Mouse (Mus musculus): ENCODE measurements at regions not wholly inside any gene's neighbourhood (a gene's known extent, or its start where the extent isn't known, plus 50 kb on each side); places are given as distances from the start of the nearest gene placed in this dataset.

- DNase-seq (ENCODE audit: low spot score in 2 of 2) = no peak
Measured at GRCm38 (mm10) chr14:99430323-99430722, 131.8 kb downstream of the Klf5 start.

GRCm38 (mm10) chr14:99431697-99432096 lies 133.2 kb downstream of the Klf5 start:
- DNase-seq (ENCODE audit: low spot score in 2 of 2) = no peak

GRCm38 (mm10) chr14:99434645-99435044 lies 136.2 kb downstream of the Klf5 start:
- no peak for DNase-seq (ENCODE audit: low spot score in 2 of 2)

- no peak for DNase-seq (ENCODE audit: low spot score in 2 of 2)
Measured at GRCm38 (mm10) chr14:99435512-99435911, 137.0 kb downstream of the Klf5 start.

- DNase-seq (ENCODE audit: low spot score in 2 of 2) = no peak
Measured at GRCm38 (mm10) chr14:99436051-99436450, 137.6 kb downstream of the Klf5 start.

- no peak for DNase-seq (ENCODE audit: low spot score in 2 of 2)
Measured at GRCm38 (mm10) chr14:99449112-99449511, 150.6 kb downstream of the Klf5 start.

DNA sequence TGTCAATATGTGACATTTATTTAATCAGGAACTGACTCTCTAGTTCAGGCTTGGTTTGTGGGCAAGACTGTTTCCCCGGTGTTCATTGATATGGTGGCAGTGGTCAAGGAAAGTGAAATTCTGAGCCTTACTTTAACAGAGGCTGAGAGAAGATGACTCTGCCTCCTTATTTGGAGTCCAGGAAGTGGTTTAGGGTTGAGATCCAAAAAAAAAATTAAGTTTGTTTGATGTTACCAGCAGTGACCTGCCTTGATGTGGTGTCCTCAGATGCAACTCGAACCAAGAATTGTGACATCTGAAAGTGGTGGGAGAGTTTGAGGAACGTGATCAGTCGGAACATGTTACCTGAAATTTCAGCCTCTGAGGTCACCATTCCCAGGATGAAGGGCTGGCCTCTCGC lies 151.4 kb downstream of the Klf5 start:
- DNase-seq (ENCODE audit: low spot score in 2 of 2) = no peak

DNA sequence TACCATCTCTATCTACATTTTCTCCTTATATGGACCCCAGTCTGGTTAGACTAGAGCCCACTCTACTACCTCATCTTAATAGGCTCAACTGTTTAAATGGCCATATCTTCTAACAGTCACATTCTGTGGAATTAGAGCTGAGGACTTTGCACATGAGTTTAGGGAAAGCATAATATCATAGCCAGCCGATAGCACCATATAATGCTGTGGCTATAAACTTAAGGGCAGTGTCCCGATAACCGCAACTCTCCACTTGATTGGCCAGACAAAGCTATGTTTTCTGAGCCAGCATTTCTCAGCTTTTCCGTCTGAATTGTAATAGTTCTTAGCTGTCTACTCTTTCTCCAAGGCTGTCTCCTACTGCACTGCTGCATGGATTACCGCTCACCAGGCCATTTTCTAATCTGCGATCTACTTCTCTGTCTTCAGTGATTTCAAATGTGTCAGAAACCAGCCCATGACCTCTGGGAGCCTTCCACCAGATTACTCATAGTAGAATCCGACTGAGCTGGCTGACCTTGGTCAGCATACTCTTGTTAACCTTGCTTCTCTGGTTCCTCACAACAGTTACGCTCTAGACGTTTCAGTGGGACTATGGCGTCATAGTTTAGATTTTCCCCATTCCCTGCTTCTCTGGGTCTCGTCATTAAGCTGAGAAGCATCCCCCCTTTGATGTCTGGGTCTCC lies 152.8 kb downstream of the Klf5 start:
- DNase-seq (ENCODE audit: low spot score in 2 of 2) = no peak

GRCm38 (mm10) chr14:99453916-99454315 lies 155.4 kb downstream of the Klf5 start:
- DNase-seq (ENCODE audit: low spot score in 2 of 2) = no peak

DNA sequence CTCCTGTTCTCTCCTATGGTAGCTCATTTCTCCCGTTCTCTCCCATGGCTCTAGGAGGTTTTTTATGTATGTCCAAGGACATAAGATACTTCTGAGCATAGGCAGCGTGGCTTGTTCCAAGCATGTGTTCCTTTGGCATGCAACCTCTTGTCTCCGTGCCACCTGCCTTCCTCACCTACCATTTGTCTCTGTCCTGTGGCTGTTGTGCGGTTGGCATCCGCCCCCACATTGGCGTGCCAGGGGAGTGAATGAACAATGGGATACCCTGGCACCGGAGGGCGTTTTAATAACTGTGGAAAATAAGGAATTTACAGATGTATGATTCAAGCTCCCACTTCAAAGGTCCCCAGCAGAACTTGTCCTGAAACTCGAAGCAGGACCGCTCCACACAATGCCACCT lies 158.1 kb downstream of the Klf5 start:
- DNase-seq (ENCODE audit: low spot score in 2 of 2) = no peak

DNA sequence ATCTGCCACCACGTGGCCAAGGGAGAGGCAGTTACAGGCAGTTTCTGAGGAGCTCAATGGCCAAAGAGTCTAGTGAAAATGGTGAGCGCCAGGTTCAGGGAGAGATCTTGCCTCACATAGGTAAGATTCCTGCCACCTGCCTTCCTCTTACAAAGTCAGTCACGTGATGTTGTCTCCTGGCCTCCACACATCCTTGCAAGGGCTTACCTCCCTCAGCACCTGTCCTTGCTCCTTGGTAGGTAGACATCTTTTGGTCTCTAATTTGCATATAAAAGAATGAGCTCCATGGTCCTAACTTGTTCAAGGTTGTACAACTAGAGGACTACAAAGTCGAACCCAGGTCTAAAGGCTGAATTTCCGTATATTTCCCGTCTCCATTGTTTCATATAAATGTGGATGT lies 159.1 kb downstream of the Klf5 start:
- DNase-seq (ENCODE audit: low spot score in 2 of 2) = no peak

- no peak for DNase-seq (ENCODE audit: low spot score in 2 of 2)
Measured at GRCm38 (mm10) chr14:99472111-99472510, 173.6 kb downstream of the Klf5 start.

DNA sequence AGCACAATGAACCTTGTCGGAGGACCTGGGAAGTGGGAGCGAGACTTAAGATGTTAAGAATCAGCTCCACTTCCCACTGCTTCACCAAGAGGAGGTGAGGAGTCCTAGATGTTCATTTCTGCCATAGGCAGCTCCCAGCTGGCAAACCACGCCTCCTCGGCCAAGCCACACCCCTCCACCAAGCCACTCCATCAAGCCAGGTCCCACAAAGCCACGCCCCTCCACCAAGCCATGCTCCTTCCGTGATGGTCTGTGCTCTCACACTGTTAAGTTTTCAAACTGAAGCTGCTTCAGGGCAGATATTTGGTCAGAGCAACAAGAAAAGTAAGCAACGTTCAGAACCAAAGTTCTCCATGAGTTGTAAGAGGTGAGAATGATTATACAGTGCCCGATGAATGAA lies 176.8 kb downstream of the Klf5 start:
- no peak for DNase-seq (ENCODE audit: low spot score in 2 of 2)

- no peak for DNase-seq (ENCODE audit: low spot score in 2 of 2)
Measured at GRCm38 (mm10) chr14:99480325-99481077, 182.0 kb downstream of the Klf5 start.

- DNase-seq (ENCODE audit: low spot score in 2 of 2) = no peak
Measured at GRCm38 (mm10) chr14:99487981-99488380, 189.5 kb downstream of the Klf5 start.

- no peak for DNase-seq (ENCODE audit: low spot score in 2 of 2)
Measured at GRCm38 (mm10) chr14:99493197-99493596, 194.7 kb downstream of the Klf5 start.

GRCm38 (mm10) chr14:99493659-99494058 lies 195.2 kb downstream of the Klf5 start:
- DNase-seq (ENCODE audit: low spot score in 2 of 2) = no peak

DNA sequence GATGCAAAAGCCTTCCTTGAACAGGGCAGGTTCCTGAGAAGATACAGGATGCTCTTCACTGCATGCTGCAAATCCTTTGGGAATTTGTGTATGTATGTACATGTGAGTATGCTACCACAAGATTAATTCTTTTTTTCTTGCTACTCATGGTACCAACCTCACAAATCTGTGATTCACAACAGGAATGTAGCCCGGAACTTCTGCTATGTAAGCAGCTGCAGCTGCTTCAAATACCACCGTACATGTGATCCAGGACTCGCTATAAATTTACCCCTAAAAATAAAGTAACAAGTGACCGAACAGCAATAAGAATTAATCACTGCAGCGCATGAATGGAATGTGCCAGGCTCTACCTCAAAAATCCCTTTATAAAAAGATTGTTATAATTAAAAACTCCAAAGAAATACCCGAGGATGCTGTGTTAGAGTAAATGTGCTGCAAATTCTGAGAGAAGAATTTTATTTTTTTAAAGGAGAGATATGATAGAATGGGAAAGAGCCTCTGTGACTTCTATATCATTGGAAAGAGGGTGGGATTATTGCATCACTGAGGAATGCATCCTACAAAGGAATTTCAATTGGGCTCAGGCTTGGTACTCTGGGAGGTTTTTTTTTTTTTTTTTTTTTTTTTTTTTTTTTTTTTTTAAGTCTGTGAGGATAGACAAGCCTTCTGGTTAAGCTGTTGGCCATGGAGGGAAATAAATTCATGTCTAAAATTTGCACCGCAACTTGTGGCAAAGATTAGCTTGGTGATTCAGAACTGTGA lies 201.2 kb downstream of the Klf5 start:
- DNase-seq (ENCODE audit: low spot score in 2 of 2) = no peak

GRCm38 (mm10) chr14:99504909-99505308 lies 206.4 kb downstream of the Klf5 start:
- no peak for DNase-seq (ENCODE audit: low spot score in 2 of 2)

GRCm38 (mm10) chr14:99509696-99510536 lies 211.4 kb downstream of the Klf5 start:
- DNase-seq (ENCODE audit: low spot score in 2 of 2) = no peak

- DNase-seq (ENCODE audit: low spot score in 2 of 2) = no peak
Measured at GRCm38 (mm10) chr14:99515474-99515873, 217.0 kb downstream of the Klf5 start.

GRCm38 (mm10) chr14:99516703-99517102 lies 218.2 kb downstream of the Klf5 start:
- DNase-seq (ENCODE audit: low spot score in 2 of 2) = no peak

Data from frontal cortex, postnatal 10 days (tissue).